Mouse (Mus musculus) olfactory bulb, adult 2 months (tissue): ENCODE measurements around the gene Wbp11.

Experiments used
- CTCF ChIP-seq: fragments of 200-500 bp; IDR thresholded peaks from 2 replicates; pipeline ENCODE4 v1.5.1; 2012; ENCODE audit warnings: low read depth, mild to moderate bottlenecking, low read length, moderate library complexity; ENCODE audit not compliant: insufficient read depth
- POLR2A ChIP-seq: fragments of 200-500 bp; IDR thresholded peaks from 2 replicates; pipeline ENCODE4 v1.6.1; 2012; ENCODE audit warnings: mild to moderate bottlenecking, low read depth, low read length, moderate library complexity; ENCODE audit not compliant: insufficient read depth

- TF ChIP-seq POLR2A (no peak), CTCF (no peak)
These were observed 3.0 kb downstream of the Wbp11 start for GRCm38 (mm10) chr6:136824987-136825386.
